Mouse (Mus musculus): ENCODE data around the gene Arih2. TPM values are rescaled to one million over a fixed set of nuclear protein-coding genes. Genes with fewer than 3 reads are reported as not detected.

Gene Arih2
- total RNA-seq, 2 experiments from 2014 or later = 49.0 to 53.4 TPM

- intact Hi-C loops (cut with DNase I; ENCODE audit: low total_unique reads) = no loop called here
- no peak for DNase-seq
Observed at GRCm38 (mm10) chr9:108594354-108594753, 54.8 kb downstream of the Arih2 start.

DNA sequence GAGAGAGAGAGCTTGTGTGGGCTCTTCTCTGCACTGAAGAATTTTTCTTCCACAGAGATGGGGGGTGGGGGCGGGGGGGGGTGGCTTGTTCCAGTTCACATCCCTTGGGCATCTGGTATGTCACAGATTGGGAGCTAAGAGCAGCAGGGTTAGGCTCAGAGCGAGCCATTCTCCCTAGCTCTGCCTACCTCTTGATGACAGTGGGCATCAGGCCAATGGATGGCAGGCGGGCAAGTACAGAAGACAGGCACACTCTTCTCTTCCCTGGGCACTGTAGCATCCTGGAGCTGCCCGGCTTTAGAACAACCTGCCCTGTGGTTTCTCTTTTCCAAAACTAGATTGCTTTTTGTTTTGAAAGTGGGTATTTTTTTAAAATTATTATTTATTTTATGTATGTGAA lies 57.7 kb downstream of the Arih2 start:
- no peak for DNase-seq
- intact Hi-C loops (cut with DNase I; ENCODE audit: low total_unique reads) = no loop called here

- DNase-seq = no peak
- intact Hi-C loops (cut with DNase I; ENCODE audit: low total_unique reads) = no loop called here
Observed at GRCm38 (mm10) chr9:108589229-108589628, 60.0 kb downstream of the Arih2 start.

DNA sequence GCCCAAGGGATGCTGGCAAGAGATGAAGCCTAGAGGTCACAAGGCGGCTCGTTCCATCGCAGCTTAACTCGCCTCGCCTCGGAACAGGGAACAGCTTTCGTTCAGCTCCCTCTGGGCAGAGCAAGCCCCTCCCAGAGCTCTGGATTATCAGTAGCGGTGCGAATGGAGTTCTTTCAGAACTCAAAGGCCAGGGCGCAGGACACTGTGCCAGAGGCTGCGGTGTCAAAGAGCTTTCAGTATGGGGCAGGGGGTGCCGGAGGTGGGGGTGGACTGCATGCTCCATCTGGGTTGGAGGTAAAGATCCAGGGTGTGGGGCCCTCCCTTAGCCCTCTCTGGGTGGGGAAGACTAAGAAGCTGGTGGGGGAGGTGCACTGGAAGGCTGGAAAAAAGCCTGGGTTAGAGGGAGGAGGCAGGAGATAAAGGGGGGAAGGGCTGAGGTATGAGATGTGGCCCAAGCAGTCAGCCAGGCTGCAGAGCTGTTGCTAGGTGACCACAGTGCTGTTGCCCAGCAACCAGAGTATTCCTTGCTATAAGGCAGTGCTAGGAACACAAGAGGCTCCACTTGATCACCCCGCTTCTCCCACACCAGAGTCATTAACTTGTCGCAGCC lies 61.5 kb downstream of the Arih2 start:
- DNase-seq = peak; percentile 64
- intact Hi-C loops (cut with DNase I; ENCODE audit: low total_unique reads) = no loop called here

DNA sequence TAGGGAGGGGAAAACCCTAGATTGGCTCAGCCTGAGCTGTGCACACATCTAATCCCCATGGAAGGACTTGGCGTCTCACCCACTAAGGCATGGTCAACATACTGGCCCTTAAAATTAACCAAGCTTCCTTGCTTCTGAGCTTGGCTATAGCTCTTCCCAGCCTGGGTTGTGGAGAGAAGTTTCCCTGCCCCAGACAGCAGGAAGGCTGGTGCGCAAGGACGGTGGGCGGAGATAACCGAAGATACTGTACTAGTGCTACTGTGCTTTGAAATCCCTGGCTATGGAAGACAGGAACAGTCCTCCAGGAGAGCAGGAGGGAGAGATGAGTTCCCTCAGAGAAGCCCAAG lies 69.9 kb downstream of the Arih2 start:
- DNase-seq = no peak
- intact Hi-C loops (cut with DNase I; ENCODE audit: low total_unique reads) = no loop called here

GRCm38 (mm10) chr9:108578545-108579343 lies 70.4 kb downstream of the Arih2 start, which contains the start of gene Wdr6:
Gene Wdr6, minus strand, starts transcription at chr9:108578739.
- peak; percentile 94 for DNase-seq
- intact Hi-C loops (cut with DNase I; ENCODE audit: low total_unique reads) = no loop called here

DNA sequence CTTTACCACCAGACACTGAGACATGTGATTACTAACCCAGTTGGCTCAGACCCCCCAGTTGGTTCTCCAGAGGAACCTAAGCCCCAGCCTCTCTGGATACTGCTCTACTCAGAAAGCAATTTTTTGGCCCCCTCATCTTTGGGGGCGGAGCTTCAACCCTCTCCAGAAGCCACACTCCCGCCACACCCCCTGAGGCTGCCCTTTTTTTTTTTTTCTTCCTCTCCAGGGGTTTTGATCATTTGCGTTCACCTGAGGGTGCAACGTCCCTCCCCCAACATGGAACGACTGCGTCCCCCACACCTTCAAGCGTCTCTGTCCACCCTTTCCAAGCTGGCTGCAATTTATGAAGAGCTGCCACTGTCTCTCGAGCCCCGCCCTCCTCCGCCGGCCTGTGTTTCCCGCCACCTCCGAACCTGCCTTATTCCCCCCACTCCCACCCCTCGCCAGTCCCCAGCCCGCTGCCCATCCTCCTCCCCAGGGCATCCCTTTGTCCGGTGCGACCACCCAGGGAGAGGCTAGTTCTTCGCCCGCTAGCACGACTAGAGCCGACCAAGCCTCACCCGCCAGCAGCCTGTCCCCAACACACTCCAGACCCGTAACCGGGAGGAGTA lies 71.1 kb downstream of the Arih2 start:
- peak; percentile 72 for DNase-seq
- intact Hi-C loops (cut with DNase I; ENCODE audit: low total_unique reads) = no loop called here

DNA sequence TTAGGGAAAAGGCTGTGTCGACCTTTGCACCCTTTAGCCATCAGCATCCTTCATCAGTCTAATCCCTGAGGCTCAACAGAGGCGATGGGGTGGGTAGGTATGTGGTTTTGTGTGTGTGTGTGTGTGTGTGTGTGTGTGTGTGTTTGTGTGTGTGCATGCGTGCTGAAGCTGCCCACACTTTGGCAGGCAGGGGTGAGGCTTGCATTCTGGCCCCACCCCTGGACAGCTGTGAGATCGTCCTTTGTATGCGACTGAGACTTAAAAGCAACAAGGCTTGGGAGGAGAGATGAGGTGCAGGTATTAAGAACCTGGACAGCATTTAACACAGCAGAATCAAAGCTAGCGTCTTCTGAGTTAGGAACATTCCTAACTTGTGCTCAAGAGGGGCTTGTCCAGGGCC lies 72.2 kb downstream of the Arih2 start:
- no peak for DNase-seq
- intact Hi-C loops (cut with DNase I; ENCODE audit: low total_unique reads) = no loop called here

GRCm38 (mm10) chr9:108575321-108576297 lies 73.6 kb downstream of the Arih2 start:
- intact Hi-C loops (cut with DNase I; ENCODE audit: low total_unique reads) = no loop called here
- no peak for DNase-seq

DNA sequence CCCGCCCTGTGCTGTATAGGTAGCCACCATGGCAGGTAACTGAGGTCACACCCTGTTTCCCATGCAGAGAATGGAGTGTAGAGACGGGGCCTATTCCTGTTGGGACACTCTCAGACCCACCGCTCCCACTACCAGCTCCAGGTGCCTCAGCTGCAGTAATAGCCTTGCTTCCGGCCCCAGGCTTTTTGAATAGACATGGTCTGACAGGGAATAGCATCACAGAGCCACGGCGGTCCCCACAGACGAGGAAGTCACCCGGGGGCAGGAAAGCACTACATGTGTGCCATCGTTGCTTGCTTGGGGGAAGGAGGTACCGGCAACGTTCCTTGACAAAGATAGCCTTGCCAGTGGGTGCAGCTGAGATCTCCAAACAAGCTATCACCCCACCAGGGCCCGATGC lies 74.3 kb downstream of the Arih2 start:
- DNase-seq = no peak
- intact Hi-C loops (cut with DNase I; ENCODE audit: low total_unique reads) = no loop called here

- intact Hi-C loops (cut with DNase I; ENCODE audit: low total_unique reads) = no loop called here
- peak; percentile 58 for DNase-seq
Observed at GRCm38 (mm10) chr9:108573774-108574690, 75.2 kb downstream of the Arih2 start.

DNA sequence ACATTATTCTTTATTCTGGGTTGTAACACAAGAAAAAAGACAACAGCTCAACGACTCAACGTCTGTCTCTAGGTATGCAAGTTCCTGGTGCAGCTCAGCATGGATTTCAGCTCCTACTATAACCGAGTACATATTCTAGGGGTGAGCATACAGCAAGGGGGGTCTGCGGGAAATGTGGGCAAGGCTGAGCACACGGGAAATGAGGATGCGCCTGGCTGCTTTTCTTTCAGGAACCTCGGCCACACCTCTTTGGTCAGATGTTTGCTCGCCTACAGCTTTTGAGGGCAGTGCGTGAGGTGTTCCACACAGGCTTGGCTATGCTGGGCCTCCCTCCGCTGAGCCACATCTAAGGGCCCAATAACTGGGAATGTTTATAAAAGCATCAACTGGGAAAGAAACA lies 76.9 kb downstream of the Arih2 start:
- intact Hi-C loops (cut with DNase I; ENCODE audit: low total_unique reads) = no loop called here
- no peak for DNase-seq

DNA sequence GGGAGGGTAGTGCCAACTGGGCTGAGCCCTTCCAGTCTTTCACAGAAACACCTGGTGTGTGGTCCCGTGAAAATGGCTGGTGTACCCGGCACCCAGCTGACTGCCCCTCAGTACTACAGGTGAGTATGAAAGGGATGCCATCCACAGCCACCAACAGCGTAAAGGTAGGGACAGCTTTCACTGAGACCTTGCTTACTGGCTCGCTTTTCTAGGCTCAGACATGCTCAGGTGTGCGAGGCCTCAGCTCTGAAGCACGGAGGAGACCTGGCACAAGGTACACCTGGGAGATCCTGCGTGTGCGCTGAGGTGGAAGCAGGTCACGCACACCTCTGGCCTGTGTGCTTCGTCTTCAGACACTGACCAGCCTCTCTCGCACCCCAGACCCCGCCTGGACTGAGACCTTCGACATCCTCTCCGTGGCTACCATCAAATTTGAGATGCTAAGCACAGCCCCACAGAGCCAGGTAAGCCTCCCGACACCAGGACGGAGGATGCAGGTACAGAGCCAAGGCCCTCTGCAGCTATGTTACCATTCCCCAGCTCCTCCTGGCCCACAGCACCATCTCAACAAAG lies 77.7 kb downstream of the Arih2 start:
- DNase-seq = no peak
- intact Hi-C loops (cut with DNase I; ENCODE audit: low total_unique reads) = no loop called here

DNA sequence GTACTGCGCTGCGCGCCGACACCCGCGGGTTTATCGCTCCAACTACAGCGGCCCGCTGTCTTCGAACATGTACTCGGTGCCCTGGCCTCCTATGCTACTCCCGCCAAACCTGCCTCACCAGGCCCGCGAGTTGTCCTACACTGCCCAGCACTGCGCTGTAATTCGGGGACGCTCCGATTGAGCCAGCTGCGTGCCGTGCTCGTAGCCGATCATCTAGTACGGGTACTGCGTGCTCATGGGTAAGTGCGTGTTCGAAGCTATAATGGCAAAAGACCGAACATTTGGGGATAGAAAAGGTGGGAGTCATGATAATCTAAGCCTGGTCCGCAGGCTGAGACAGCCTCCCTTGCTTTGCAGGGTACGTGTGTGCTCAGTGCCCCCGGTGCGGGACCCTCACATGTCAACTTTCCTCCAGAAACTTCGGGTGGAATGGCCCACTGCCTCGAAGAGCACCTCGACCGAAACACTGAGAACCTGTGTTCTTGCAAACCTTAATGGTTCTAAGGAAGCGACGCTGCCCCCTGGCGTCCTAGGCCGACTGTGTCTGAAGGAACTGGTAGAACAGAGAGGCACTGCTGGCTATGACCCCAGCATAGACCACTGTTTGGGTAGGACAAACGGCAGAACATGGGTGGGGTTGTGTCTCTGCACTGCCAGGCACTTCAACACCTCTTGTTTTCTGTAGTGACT lies 78.8 kb downstream of the Arih2 start:
- peak; percentile 76 for DNase-seq
- intact Hi-C loops (cut with DNase I; ENCODE audit: low total_unique reads) = no loop called here

DNA sequence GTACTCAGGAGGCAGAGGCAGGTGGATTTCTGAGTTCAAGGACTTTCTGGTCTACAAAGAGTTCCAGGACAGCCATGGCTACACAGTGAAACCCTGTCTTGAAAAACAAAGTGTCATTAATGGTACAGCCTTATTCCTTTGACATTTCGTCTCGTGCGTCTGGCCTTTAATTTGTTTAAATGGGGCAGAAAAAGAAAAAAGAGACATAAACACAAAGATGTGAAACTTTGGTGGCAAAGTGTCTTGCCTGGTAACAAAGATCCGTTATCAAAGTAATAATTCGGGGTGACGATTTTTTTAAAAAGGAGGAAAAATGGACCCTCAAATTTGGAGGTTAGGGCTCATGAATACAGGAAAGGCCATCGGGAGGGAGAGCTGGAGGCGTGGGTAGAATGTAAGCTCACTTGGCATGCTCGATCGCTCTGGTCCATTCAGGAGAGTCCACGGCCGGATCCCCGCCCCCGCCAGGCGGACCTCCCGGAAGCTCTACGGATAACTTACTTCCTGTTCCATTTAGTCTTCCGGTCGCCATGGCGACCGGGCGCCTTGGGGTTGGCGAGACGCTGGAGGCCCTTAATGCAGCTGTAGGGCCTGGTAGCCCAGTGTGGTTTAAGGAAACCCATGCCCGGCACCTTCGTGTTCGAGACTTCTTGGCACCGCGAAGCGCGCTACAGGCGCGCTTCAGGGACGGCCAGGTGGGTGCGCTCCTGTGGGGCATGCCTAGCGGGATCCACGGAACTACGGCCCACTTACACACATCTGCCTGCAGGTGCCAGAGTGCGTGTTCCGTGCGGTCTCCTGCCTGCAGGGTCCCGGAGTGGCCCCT lies 79.6 kb downstream of the Arih2 start, which contains the start of gene Dalrd3:
Gene Dalrd3 (plus strand): TSS at position 506 of the 826 bp plus-strand sequence.
- intact Hi-C loops (cut with DNase I; ENCODE audit: low total_unique reads) = no loop called here
- DNase-seq = peak; percentile 92

- intact Hi-C loops (cut with DNase I; ENCODE audit: low total_unique reads) = no loop called here
- DNase-seq = peak; percentile 7
Observed at GRCm38 (mm10) chr9:108568511-108568921, 80.7 kb downstream of the Arih2 start.

DNA sequence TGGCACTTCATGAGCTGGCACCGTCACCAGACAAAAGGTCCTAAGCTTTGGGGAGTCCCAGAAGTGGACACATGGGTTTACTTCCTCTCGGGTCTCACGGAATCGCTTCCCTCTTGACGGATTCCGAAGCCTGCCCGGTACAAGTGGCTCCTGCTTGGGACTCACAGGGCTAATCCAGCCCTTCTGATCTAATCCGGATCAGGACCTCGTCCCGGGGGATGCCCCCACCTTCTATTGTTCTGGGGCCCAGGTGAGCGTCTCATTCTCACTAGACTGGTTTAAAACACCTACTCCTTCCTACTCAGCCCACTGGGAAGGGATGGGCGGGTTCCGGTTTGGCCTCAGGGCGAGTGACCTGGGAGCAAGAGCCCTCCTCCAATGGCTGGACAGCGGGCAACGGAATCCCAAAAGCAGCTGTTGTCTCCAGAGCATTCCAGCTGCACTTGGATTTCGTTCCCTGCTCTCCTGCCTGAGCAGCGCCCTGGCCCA lies 81.2 kb downstream of the Arih2 start:
- intact Hi-C loops (cut with DNase I; ENCODE audit: low total_unique reads) = no loop called here

More for the DNA sequence above, 81.2 kb downstream of the Arih2 start:
- peak; percentile 59 for DNase-seq
